Mouse (Mus musculus) lung, postnatal 14 days (tissue): Measurements from ENCODE around the gene Rhobtb1.
A peak's percentile ranks its signal among the peaks of the same experiment; 100 is the strongest.

Experiments used
- DNase-seq: peaks from one replicate; pipeline ENCODE4 v3.0.0; 2021

Gene Rhobtb1

GRCm38 (mm10) chr10:69328656-69329046 is 177.4 kb downstream of the Rhobtb1 start:
- DNase-seq, result no peak

- DNase-seq, result no peak
Measured at GRCm38 (mm10) chr10:69331231-69331630, 180.0 kb downstream of the Rhobtb1 start.

- no peak for DNase-seq
Measured at GRCm38 (mm10) chr10:69333212-69333611, 182.0 kb downstream of the Rhobtb1 start.

GRCm38 (mm10) chr10:69334271-69335194 is 183.3 kb downstream of the Rhobtb1 start:
- DNase-seq, result peak; percentile 12

GRCm38 (mm10) chr10:69335195-69335536 is 183.9 kb downstream of the Rhobtb1 start:
- no peak for DNase-seq

GRCm38 (mm10) chr10:69335611-69336010 is 184.4 kb downstream of the Rhobtb1 start:
- no peak for DNase-seq

GRCm38 (mm10) chr10:69336219-69336618 is 185.0 kb downstream of the Rhobtb1 start:
- no peak for DNase-seq

- no peak for DNase-seq
Measured at GRCm38 (mm10) chr10:69340001-69340400, 188.8 kb downstream of the Rhobtb1 start.
